Mouse (Mus musculus): ENCODE measurements at regions not wholly inside any gene's neighbourhood (a gene's known extent, or its start where the extent isn't known, plus 50 kb on each side); places are given as distances from the start of the nearest gene placed in this dataset.

DNA sequence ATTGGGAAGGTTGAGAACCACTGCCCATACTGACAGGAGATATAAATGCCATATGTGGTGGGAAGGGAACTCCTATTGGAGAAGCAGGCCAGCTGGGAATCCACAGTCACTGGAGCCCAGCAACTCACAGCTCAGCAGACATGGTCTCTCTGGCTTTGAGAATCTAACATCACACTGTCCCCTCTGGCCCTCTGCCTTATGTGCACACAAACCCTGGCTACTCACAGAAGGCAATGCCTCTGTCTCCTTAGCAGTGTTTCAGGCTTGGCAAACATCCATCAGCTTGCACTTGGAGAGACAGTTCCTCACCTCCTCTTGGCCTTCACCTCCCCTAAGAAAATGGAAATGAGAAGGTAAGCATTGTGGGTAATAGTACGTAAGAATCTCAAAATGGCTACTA is 188.2 kb upstream of the Mgmt start:
- 85% methylated on average over 1 of the region's 1 CpGs for WGBS
- Histone ChIP-seq H3K27me3 (no peaks in the 10 kb centered on the region), H3K4me2 (no peak overlapping the region), H3K36me3 (no peaks in the 10 kb centered on the region), H3K9ac (no peak overlapping the region), H3K9me3 (replicated peaks) (no peaks in the 10 kb centered on the region), H3K27ac (no peak overlapping the region), H3K4me3 (no peak overlapping the region), H3K4me1 (replicated peaks) (no peaks in the 10 kb centered on the region; the same call in none of the 2 replicates)
- ATAC-seq (replicated peaks; ENCODE audit: insufficient number of reproducible peaks, insufficient read depth, low FRiP score, low read depth): no peak

DNA sequence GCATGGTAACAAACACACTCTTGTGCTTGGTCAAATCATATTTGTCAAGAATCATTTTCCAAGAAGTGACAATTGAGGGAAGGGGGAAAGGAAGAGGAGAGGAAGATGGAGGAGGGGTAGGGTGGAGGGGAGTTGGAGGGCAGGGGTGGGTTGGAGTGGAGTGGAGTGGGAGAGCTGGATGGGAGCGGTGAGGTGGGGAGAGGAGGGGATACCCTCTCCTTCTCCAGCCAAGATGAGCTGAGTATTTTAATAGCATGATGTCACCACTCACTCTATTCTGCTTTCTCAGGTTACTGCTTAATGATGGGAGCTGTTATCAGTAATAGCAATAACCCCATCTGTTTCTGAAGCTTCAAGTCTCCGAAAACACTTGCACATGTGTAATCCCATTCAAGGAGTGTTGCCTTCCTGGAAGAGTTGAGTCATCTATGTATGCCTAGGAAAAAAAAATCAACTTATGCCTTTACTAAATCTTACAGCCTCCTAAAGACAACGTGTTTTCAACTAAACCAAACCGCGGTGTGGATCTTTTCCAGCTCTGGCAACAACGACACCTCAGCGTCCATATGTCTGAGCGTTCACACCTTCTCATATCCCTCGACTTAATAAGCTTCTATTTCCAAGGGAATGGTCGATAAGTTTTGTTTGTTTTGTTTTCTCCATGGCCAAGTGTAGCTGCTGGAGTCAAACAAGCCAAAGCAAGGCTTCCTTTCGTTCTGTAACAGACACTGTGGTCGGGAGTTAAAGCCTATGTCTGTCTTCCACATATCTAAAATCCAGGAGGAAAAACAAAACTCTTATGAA is 187.0 kb upstream of the Mgmt start:
- no peaks in the 10 kb centered on the region for H3K27me3 ChIP-seq
- no peak overlapping the region for H3K9ac ChIP-seq
- ATAC-seq (replicated peaks; ENCODE audit: insufficient number of reproducible peaks, insufficient read depth, low FRiP score, low read depth): peak; percentile 61
- H3K4me2 ChIP-seq: no peak overlapping the region
- no peak overlapping the region for H3K4me3 ChIP-seq
- no peaks in the 10 kb centered on the region for H3K9me3 ChIP-seq (replicated peaks)
- no peaks in the 10 kb centered on the region for H3K36me3 ChIP-seq
- no peaks in the 10 kb centered on the region; the same call in none of the 2 replicates for H3K4me1 ChIP-seq (replicated peaks)
- WGBS: 44% methylated on average over 12 of the region's 12 CpGs
- peak overlapping the region; percentile 8 for H3K27ac ChIP-seq

DNA sequence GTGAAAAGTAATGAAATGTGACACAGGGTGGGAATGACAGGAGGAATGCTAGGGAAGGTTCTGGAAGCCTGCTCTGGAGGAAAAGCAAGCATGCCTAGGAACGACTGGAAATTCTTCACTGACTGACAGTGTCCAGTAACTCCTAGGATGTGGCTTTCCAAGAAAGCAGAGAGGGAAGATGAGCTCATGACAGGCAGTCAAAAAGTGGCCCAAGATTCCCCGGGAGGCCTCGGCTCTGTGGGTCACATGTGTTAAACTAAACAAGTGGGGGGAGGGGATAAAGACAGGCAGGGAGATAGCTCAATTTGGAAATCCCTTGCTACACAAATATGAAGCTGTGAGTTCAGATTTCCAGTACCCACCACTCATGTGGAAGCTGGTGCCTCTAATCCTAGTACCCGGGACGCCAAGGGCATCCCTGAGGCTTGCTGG is 186.4 kb upstream of the Mgmt start:
- Histone ChIP-seq H3K9ac (no peak overlapping the region), H3K27me3 (no peaks in the 10 kb centered on the region), H3K27ac (peak overlapping the region; percentile 8), H3K36me3 (no peaks in the 10 kb centered on the region), H3K4me3 (no peak overlapping the region), H3K4me1 (replicated peaks) (no peaks in the 10 kb centered on the region; the same call in none of the 2 replicates), H3K4me2 (no peak overlapping the region), H3K9me3 (replicated peaks) (no peaks in the 10 kb centered on the region)
- 30% methylated on average over 5 of the region's 5 CpGs for WGBS
- ATAC-seq (replicated peaks; ENCODE audit: insufficient number of reproducible peaks, insufficient read depth, low FRiP score, low read depth): no peak; the same call in 1 of the 2 replicates

DNA sequence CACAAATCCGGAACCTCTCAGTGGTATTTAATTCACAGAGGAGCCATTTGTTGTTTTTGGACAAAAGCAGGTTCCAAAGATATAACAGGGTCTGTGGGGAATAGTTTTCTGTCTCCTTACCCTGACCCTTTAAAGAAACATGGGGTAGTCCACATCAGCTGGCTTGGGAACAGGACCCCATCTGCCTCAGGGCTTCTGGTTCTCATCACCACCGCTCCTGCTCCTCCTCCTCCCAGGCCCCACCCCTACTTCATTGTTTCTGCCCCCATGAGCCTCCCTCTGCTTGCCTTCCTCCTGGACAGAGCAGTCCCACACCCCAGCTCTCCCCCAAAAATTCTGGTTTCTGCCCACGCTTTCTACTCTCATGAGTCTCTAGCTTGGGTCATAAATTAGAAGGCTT is 183.8 kb upstream of the Mgmt start:
- no peak overlapping the region for H3K27ac ChIP-seq
- H3K4me3 ChIP-seq: no peak overlapping the region
- H3K27me3 ChIP-seq: no peaks in the 10 kb centered on the region
- H3K9ac ChIP-seq: no peak overlapping the region
- no peaks in the 10 kb centered on the region for H3K9me3 ChIP-seq (replicated peaks)
- no peak overlapping the region for H3K4me2 ChIP-seq
- no peaks in the 10 kb centered on the region for H3K36me3 ChIP-seq
- 70% methylated on average over 3 of the region's 3 CpGs for WGBS
- no peaks in the 10 kb centered on the region; the same call in none of the 2 replicates for H3K4me1 ChIP-seq (replicated peaks)
- ATAC-seq (replicated peaks; ENCODE audit: insufficient number of reproducible peaks, insufficient read depth, low FRiP score, low read depth): no peak

DNA sequence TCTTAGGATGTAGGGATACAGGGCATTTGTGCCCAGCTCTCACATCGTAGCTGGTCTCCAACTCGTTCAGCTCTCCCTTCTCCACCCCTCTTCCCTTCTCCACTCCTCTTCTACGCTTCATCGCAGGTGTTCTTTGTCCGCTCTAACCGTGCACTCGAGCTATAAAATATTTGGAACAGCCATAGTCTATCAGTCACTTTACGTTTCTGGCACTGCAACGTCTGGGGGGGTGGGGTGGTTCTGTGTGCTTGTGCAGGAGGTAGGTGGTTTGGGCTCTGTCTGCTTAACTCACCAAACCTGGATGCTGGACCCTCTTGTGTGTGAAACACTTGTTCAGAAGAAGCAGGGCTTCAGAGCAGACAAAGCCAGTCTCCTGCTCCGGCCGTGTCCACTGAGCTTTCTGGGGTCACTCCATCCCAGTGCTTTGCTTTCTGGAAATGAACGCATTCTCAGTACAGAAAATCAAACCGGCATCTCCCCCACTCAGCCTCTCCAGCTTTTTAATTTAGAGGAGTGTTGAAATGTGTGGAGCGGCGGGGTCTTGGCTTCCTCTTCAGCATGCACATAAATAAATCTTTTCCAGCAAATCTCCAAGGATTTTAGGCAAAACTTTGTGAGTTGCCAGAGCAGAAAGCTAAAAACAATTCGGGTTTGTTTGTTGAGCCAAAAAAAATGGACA is 181.3 kb upstream of the Mgmt start:
- ATAC-seq (replicated peaks; ENCODE audit: insufficient number of reproducible peaks, insufficient read depth, low FRiP score, low read depth): no peak
- H3K9me3 ChIP-seq (replicated peaks): no peaks in the 10 kb centered on the region
- peak overlapping the region; percentile 43 for H3K27ac ChIP-seq
- H3K4me1 ChIP-seq (replicated peaks): no peaks in the 10 kb centered on the region; the same call in none of the 2 replicates
- H3K27me3 ChIP-seq: no peaks in the 10 kb centered on the region
- H3K9ac ChIP-seq: no peak overlapping the region
- no peaks in the 10 kb centered on the region for H3K36me3 ChIP-seq
- H3K4me2 ChIP-seq: no peak overlapping the region
- 60% methylated on average over 16 of the region's 16 CpGs for WGBS
- no peak overlapping the region for H3K4me3 ChIP-seq

DNA sequence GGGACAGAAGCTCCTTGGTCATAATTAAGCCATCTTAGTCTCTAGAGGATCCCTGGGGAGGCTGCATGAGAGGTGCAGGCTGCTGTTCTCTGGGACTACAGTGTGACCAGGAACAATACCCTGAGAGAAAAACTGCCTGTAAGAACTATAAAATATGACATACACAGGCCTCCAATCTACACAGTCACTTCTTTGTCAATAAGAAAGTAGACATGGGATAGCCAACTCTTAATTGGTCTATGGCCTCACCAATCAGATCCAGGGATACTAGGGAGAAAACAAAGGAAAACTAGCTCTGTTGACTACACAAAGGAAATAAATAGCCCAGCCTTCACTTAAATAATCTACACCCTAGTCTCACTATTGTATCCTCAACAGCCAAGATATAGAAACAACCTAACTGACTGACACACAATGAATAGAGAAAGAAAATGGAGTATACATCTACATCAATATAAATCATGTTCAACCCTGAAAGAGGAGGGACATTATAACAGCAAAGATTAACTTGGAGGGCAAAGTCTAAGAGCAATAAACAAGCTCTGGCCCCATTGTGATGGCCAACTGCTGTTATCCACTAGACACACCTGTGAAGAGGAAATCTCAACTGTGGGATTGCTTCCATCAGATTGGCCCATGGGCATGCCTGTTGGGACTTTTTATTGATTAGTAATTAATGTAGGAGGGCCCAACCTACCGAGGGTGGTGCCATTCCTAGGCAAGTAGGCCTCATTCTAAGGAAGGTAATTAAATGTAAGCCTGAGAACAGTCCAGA is 166.6 kb upstream of the Mgmt start:
- Histone ChIP-seq H3K4me1 (replicated peaks) (no peaks in the 10 kb centered on the region), H3K9ac (no peak overlapping the region), H3K4me3 (no peak overlapping the region), H3K9me3 (replicated peaks) (no peaks in the 10 kb centered on the region), H3K36me3 (no peaks in the 10 kb centered on the region), H3K27me3 (0 out of 2 replicates have a peak, but pooled peaks cover 3% of the 10 kb centered on the region), H3K27ac (no peak overlapping the region), H3K4me2 (no peak overlapping the region)
- ATAC-seq (replicated peaks; ENCODE audit: insufficient number of reproducible peaks, insufficient read depth, low FRiP score, low read depth): no peak
- WGBS: 78% methylated on average over 1 of the region's 1 CpGs

DNA sequence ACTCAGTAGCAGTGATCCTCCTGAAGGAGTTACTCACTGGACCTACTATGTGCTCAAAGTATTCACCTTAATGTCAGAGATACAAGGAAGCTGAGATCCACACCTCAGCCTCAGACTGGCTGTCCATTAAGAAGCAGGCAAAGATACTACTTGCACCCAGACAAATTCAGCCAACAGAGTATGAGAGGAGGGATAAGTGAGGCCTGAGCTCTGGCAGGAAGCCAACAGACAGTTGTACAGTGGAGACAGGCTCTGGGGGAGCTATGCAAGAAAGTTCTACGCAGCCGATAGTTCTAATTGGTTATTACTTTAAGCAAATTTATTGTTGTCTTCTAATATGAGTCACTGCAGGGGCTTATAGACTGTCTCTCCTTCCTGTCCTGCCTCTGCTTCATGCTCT is 152.2 kb upstream of the Mgmt start:
- no peaks in the 10 kb centered on the region for H3K36me3 ChIP-seq
- no peak for ATAC-seq (replicated peaks; ENCODE audit: insufficient number of reproducible peaks, insufficient read depth, low FRiP score, low read depth)
- H3K4me3 ChIP-seq: no peak overlapping the region
- no peaks in the 10 kb centered on the region for H3K9me3 ChIP-seq (replicated peaks)
- WGBS: 60% methylated on average over 2 of the region's 2 CpGs
- H3K9ac ChIP-seq: no peak overlapping the region
- H3K27ac ChIP-seq: no peak overlapping the region
- H3K27me3 ChIP-seq: no peaks in the 10 kb centered on the region
- no peak overlapping the region for H3K4me2 ChIP-seq
- H3K4me1 ChIP-seq (replicated peaks): no peaks in the 10 kb centered on the region

DNA sequence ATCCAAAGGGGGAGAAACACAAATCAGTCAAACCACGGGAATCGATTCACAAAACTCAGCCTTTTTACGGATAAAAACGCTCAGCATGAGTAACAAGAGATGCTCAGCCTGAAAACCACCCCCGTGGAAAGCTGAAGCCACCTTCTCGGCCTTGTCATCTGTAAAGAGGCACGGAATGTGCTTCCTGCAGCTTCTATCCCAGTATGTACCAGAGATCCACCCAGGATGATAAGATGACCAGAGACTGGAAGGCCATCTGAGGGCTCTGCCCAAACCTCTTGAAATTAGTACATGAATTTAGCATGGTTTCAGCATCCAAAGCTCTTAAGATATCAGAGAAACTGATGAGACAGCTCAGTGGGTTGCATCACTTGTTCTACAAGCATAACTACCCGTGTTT is 149.0 kb upstream of the Mgmt start:
- H3K4me3 ChIP-seq: no peak overlapping the region
- no peaks in the 10 kb centered on the region for H3K9me3 ChIP-seq (replicated peaks)
- H3K27me3 ChIP-seq: no peaks in the 10 kb centered on the region
- ATAC-seq (replicated peaks; ENCODE audit: insufficient number of reproducible peaks, insufficient read depth, low FRiP score, low read depth): no peak
- H3K27ac ChIP-seq: no peak overlapping the region
- no peaks in the 10 kb centered on the region for H3K36me3 ChIP-seq
- WGBS: 77% methylated on average over 8 of the region's 8 CpGs
- no peak overlapping the region for H3K4me2 ChIP-seq
- no peaks in the 10 kb centered on the region for H3K4me1 ChIP-seq (replicated peaks)
- H3K9ac ChIP-seq: no peak overlapping the region

DNA sequence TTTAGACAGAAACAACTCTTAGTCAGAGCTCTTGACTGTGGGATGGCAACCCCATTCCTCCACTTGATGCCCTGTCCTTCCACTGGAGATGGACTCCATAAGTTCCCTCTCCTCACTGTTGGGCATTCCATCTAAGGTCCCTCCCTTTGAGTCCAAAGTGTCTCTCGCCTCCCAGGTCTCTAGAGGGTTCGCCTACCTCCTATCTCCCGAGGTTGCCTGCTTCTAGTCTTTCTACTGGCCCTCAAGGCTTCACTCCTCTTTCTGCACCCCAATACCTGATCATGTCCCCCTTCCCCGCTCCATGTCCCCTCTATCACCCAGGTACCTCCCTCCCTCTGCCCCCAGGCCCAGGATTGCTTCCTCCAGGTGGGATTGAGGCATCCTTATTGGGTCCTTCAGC is 142.9 kb upstream of the Mgmt start:
- Histone ChIP-seq H3K4me3 (no peak overlapping the region), H3K36me3 (no peaks in the 10 kb centered on the region), H3K9ac (no peak overlapping the region), H3K9me3 (replicated peaks) (no peaks in the 10 kb centered on the region), H3K27me3 (no peaks in the 10 kb centered on the region), H3K4me1 (replicated peaks) (no peaks in the 10 kb centered on the region), H3K4me2 (no peak overlapping the region), H3K27ac (no peak overlapping the region)
- ATAC-seq (replicated peaks; ENCODE audit: insufficient number of reproducible peaks, insufficient read depth, low FRiP score, low read depth): no peak
- 75% methylated on average over 4 of the region's 4 CpGs for WGBS

DNA sequence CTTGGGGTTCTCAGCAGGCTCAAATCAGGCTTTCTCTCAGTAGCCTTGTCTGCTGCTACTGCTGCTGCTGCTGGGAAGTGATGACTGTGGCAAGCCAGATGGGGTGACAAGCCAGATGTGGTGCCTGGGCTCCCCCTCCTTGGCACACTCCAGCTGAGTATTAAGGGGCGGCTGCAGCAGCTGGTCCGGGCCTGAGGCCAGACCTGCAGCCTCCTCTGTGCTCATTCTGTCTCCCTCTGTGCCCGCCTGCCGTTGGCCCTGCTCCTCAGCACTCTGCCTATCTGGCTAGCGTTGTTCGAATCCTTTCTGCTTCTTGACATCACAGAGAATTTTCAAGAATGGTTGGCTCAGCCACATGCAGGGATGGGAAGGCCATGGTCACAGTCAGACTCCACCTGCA is 139.6 kb upstream of the Mgmt start:
- no peak for ATAC-seq (replicated peaks; ENCODE audit: insufficient number of reproducible peaks, insufficient read depth, low FRiP score, low read depth)
- H3K4me3 ChIP-seq: no peak overlapping the region
- H3K4me1 ChIP-seq (replicated peaks): no peaks in the 10 kb centered on the region
- H3K27me3 ChIP-seq: no peaks in the 10 kb centered on the region
- no peak overlapping the region for H3K4me2 ChIP-seq
- H3K36me3 ChIP-seq: no peaks in the 10 kb centered on the region
- no peak overlapping the region for H3K9ac ChIP-seq
- 63% methylated on average over 6 of the region's 6 CpGs for WGBS
- no peak overlapping the region for H3K27ac ChIP-seq
- H3K9me3 ChIP-seq (replicated peaks): no peaks in the 10 kb centered on the region

DNA sequence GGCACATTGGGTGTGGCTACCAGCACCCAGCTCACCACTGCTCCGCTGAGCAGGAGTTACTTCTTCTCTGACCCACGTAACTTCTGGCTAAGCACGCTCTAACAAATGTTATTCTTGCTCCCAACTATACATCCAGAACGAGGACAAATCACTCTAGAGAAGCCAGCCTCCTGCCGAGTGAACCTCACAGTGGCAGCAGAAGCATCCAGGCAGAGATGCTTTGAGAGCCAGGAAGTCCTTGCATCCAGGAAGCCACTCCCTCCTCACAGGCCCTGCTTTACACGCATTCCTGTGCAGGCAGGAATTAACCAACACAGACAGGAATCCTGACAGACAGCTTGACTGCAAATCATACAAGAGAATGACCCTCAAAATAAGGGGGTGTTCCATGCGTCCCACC is 129.4 kb upstream of the Mgmt start:
- no peak for ATAC-seq (replicated peaks; ENCODE audit: insufficient number of reproducible peaks, insufficient read depth, low FRiP score, low read depth)
- no peaks in the 10 kb centered on the region for H3K36me3 ChIP-seq
- no peak overlapping the region for H3K4me2 ChIP-seq
- H3K27ac ChIP-seq: no peak overlapping the region
- H3K4me3 ChIP-seq: no peak overlapping the region
- H3K9me3 ChIP-seq (replicated peaks): no peaks in the 10 kb centered on the region
- 44% methylated on average over 7 of the region's 7 CpGs for WGBS
- peaks cover 5% of the 10 kb centered on the region; the same call in 1 of the 2 replicates for H3K27me3 ChIP-seq
- no peaks in the 10 kb centered on the region for H3K4me1 ChIP-seq (replicated peaks)
- H3K9ac ChIP-seq: no peak overlapping the region

All from heart, embryonic 15.5 days (tissue).